Mouse (Mus musculus): ENCODE data around the gene Usp46.

GRCm38 (mm10) chr5:73994850-73995249 lies 73.4 kb downstream of the Usp46 start:
- no peak for TF ChIP-seq CTCF (IDR thresholded peaks at IDR 0.05; ENCODE audit: low read depth, low read length)
- TF ChIP-seq POLR2A (IDR thresholded peaks at IDR 0.05; ENCODE audit: borderline replicate concordance, low read depth, low read length) = no peak
